Mouse (Mus musculus) MEL (cell line): ENCODE data around the gene Il31ra.

Experiments
- CTCF ChIP-seq, 3 experiments: IDR thresholded peaks in 2 of 3; conservative IDR thresholded peaks in 1 of 3; 2 replicates each; pipeline ENCODE4 v1.5.1; 2011 to 2012; ENCODE audit warnings: low read length in 3 of 3, low read depth in 2 of 3, mild to moderate bottlenecking in 2 of 3, improper control_type of control experiment in 1 of 3, inconsistent platforms in 1 of 3, mixed read lengths in 1 of 3, moderate library complexity in 1 of 3; ENCODE audit not compliant: control insufficient read depth in 1 of 3, insufficient read depth in 1 of 3, poor library complexity in 1 of 3, severe bottlenecking in 1 of 3
- ELF1 ChIP-seq: IDR thresholded peaks from 2 replicates; pipeline ENCODE4 v1.6.1; 2014; ENCODE audit warnings: low read depth, mild to moderate bottlenecking, inconsistent platforms, low read length, improper control_type of control experiment, moderate library complexity
- EP300 ChIP-seq, 2 experiments: IDR thresholded peaks; 2 replicates each; pipeline ENCODE4 v1.6.1; 2011; ENCODE audit warnings: improper control_type of control experiment in 2 of 2, low read length in 2 of 2, low read depth in 1 of 2, mild to moderate bottlenecking in 1 of 2
- HCFC1 ChIP-seq: IDR thresholded peaks from 2 replicates; pipeline ENCODE4 v1.6.1; 2012; ENCODE audit warnings: low read depth, mild to moderate bottlenecking, inconsistent platforms, low read length, improper control_type of control experiment, moderate library complexity
- MAX ChIP-seq: IDR thresholded peaks from 2 replicates; pipeline ENCODE4 v1.6.1; 2011; ENCODE audit warnings: low read length, improper control_type of control experiment
- MAZ ChIP-seq: IDR thresholded peaks from 2 replicates; pipeline ENCODE4 v1.6.1; 2012; ENCODE audit warnings: low read depth, mild to moderate bottlenecking, inconsistent platforms, low read length, improper control_type of control experiment
- MEF2A ChIP-seq: IDR thresholded peaks from 2 replicates; pipeline ENCODE4 v1.6.1; 2014; ENCODE audit warnings: low read depth, mild to moderate bottlenecking, inconsistent platforms, low read length, improper control_type of control experiment; ENCODE audit not compliant: poor library complexity, insufficient replicate concordance, severe bottlenecking; ENCODE audit errors: extremely low read depth
- POLR2A ChIP-seq, 2 experiments: IDR thresholded peaks; 2 replicates each; pipeline ENCODE4 v1.6.1; 2011 to 2012; ENCODE audit warnings: low read length in 2 of 2, mild to moderate bottlenecking in 2 of 2, control low read depth in 1 of 2, improper control_type of control experiment in 1 of 2, low read depth in 1 of 2, moderate library complexity in 1 of 2; ENCODE audit not compliant: control insufficient read depth in 1 of 2, insufficient read depth in 1 of 2, poor library complexity in 1 of 2
- POLR2AphosphoS5 ChIP-seq: IDR thresholded peaks from 2 replicates; pipeline ENCODE4 v1.6.1; 2012; ENCODE audit warnings: low read depth, borderline replicate concordance, mild to moderate bottlenecking, inconsistent platforms, low read length, moderate library complexity, mixed read lengths
- SIN3A ChIP-seq: IDR thresholded peaks from 2 replicates; pipeline ENCODE4 v1.6.1; 2012; ENCODE audit warnings: low read length, improper control_type of control experiment, inconsistent platforms
- USF2 ChIP-seq, 2 experiments: IDR thresholded peaks; 2 replicates each; pipeline ENCODE4 v1.6.1; 2011 to 2012; ENCODE audit warnings: improper control_type of control experiment in 2 of 2, low read length in 2 of 2, borderline replicate concordance in 1 of 2, inconsistent platforms in 1 of 2, low read depth in 1 of 2, mild to moderate bottlenecking in 1 of 2; ENCODE audit not compliant: insufficient read depth in 1 of 2
- ZC3H11A ChIP-seq: IDR thresholded peaks from 2 replicates; pipeline ENCODE4 v1.6.1; 2012; ENCODE audit warnings: low read depth, mild to moderate bottlenecking, inconsistent platforms, low read length, improper control_type of control experiment
- ZKSCAN1 ChIP-seq: IDR thresholded peaks from 2 replicates; pipeline ENCODE4 v1.6.1; 2012; ENCODE audit warnings: low read depth, mild to moderate bottlenecking, inconsistent platforms, low read length, improper control_type of control experiment, moderate library complexity
- ZNF384 ChIP-seq: IDR thresholded peaks from 2 replicates; pipeline ENCODE4 v1.6.1; 2012; ENCODE audit warnings: low read depth, mild to moderate bottlenecking, inconsistent platforms, low read length, improper control_type of control experiment

- TF ChIP-seq POLR2A (IDR thresholded peaks at IDR 0.05; ENCODE audit: control insufficient read depth in 1 of 2, insufficient read depth in 1 of 2, low read depth in 1 of 2, low read length in 2 of 2, poor library complexity in 1 of 2) (no peak), MAZ (no peak), EP300 (IDR thresholded peaks at IDR 0.05; ENCODE audit: low read depth in 1 of 2, low read length in 2 of 2) (no peak), ELF1 (no peak), CTCF (IDR thresholded peaks at IDR 0.05 in 2 of 3, conservative IDR thresholded peaks at IDR 0.05 in 1 of 3; ENCODE audit: control insufficient read depth in 1 of 3, insufficient read depth in 1 of 3, low read depth in 2 of 3, low read length in 3 of 3, poor library complexity in 1 of 3, severe bottlenecking in 1 of 3) (no peak), POLR2AphosphoS5 (no peak), ZKSCAN1 (no peak), ZC3H11A (no peak), ZNF384 (no peak), SIN3A (no peak), MAX (no peak), USF2 (IDR thresholded peaks at IDR 0.05; ENCODE audit: borderline replicate concordance in 1 of 2, insufficient read depth in 1 of 2, low read depth in 1 of 2, low read length in 2 of 2) (no peak), HCFC1 (no peak), MEF2A (no peak)
Observed at GRCm38 (mm10) chr13:112604411-112604810, 10.3 kb upstream of the Il31ra start.
